Mouse (Mus musculus) cerebellum, adult 11-12 months (tissue): ENCODE measurements around the gene Galr3.
"Not testable (repeated sequence)": the region's sequence is repeated elsewhere in the genome, so short reads cannot be mapped to it uniquely, and the experiment has no call there.

Experiments used
- DNase-seq: peaks from one replicate; pipeline ENCODE4 v3.0.0; 2022

The Galr3 gene

GRCm38 (mm10) chr15:79027291-79028205, 14.1 kb upstream of the Galr3 start:
- peak; percentile 76 for DNase-seq

GRCm38 (mm10) chr15:79028237-79028738, 13.4 kb upstream of the Galr3 start, which contains the start of gene H1f0:
TSS of gene H1f0 (plus strand) at chr15:79028450.
- DNase-seq = peak; percentile 95

- peak; percentile 63 for DNase-seq
Observed at GRCm38 (mm10) chr15:79028823-79029484, 12.7 kb upstream of the Galr3 start.

GRCm38 (mm10) chr15:79029519-79030241, 12.0 kb upstream of the Galr3 start:
- peak; percentile 48 for DNase-seq

GRCm38 (mm10) chr15:79030551-79031435, 10.9 kb upstream of the Galr3 start:
- peak; percentile 92 for DNase-seq

- not testable (repeated sequence) for DNase-seq
Observed at GRCm38 (mm10) chr15:79031908-79032307, 9.8 kb upstream of the Galr3 start.

- peak; percentile 68 for DNase-seq
Observed at GRCm38 (mm10) chr15:79037913-79038328, 3.8 kb upstream of the Galr3 start.

- DNase-seq = no peak
Observed at GRCm38 (mm10) chr15:79038331-79038730, 3.4 kb upstream of the Galr3 start.

- peak; percentile 66 for DNase-seq
Observed at GRCm38 (mm10) chr15:79038853-79039252, 2.8 kb upstream of the Galr3 start.

- no peak for DNase-seq
Observed at GRCm38 (mm10) chr15:79040501-79041416, 926 bp upstream of the Galr3 start.

GRCm38 (mm10) chr15:79042721-79043491, 1.2 kb downstream of the Galr3 start:
- no peak for DNase-seq

GRCm38 (mm10) chr15:79044837-79045236, 3.2 kb downstream of the Galr3 start:
- no peak for DNase-seq

- no peak for DNase-seq
Observed at GRCm38 (mm10) chr15:79048186-79048585, 6.5 kb downstream of the Galr3 start.

- DNase-seq = no peak
Observed at GRCm38 (mm10) chr15:79050160-79050845, 8.6 kb downstream of the Galr3 start.

- no peak for DNase-seq
Observed at GRCm38 (mm10) chr15:79050964-79051363, 9.3 kb downstream of the Galr3 start.

GRCm38 (mm10) chr15:79051461-79052360, 10.0 kb downstream of the Galr3 start:
- DNase-seq = no peak

GRCm38 (mm10) chr15:79052366-79052765, 10.7 kb downstream of the Galr3 start:
- no peak for DNase-seq

GRCm38 (mm10) chr15:79056601-79057000, 14.9 kb downstream of the Galr3 start:
- no peak for DNase-seq
